Mouse (Mus musculus) neural tube, embryonic 15.5 days (tissue): ENCODE results near the gene Apod. TPM values are rescaled to one million over a fixed set of nuclear protein-coding genes. Genes with fewer than 3 reads are reported as not detected.
"Not testable (repeated sequence)": the region's sequence is repeated elsewhere in the genome, so short reads cannot be mapped to it uniquely, and the experiment has no call there.

ENCODE experiments used
- ATAC-seq: fragments of 200-750 bp; cut with Nextera tagmentation; 2 replicates; pipeline ENCODE4 v1.8.0; 2017; ENCODE audit warnings: mild to moderate bottlenecking, moderate TSS enrichment, moderate library complexity; ENCODE audit not compliant: low FRiP score
- H3K27ac ChIP-seq: fragments of 300-500 bp; sonication (generic); replicated peaks from 2 replicates; pipeline ENCODE4 v1.5.1; 2015; ENCODE audit warnings: mild to moderate bottlenecking, inconsistent platforms
- H3K27me3 ChIP-seq: fragments of 300-500 bp; sonication (generic); replicated peaks from 2 replicates; pipeline ENCODE4 v1.6.1; 2015; ENCODE audit warnings: inconsistent platforms
- H3K36me3 ChIP-seq: fragments of 300-500 bp; sonication (generic); 2 replicates; pipeline ENCODE4 v1.6.1; 2015; ENCODE audit warnings: inconsistent platforms
- H3K4me1 ChIP-seq: fragments of 300-500 bp; sonication (generic); 2 replicates; pipeline ENCODE4 v1.6.1; 2015; ENCODE audit warnings: inconsistent platforms
- H3K4me2 ChIP-seq: fragments of 300-500 bp; sonication (generic); 2 replicates; pipeline ENCODE4 v1.6.1; 2015; ENCODE audit warnings: inconsistent platforms, mild to moderate bottlenecking, moderate library complexity
- H3K4me3 ChIP-seq: fragments of 300-500 bp; sonication (generic); replicated peaks from 2 replicates; pipeline ENCODE4 v1.5.1; 2015; ENCODE audit warnings: mild to moderate bottlenecking, inconsistent platforms
- H3K9ac ChIP-seq: fragments of 300-500 bp; sonication (generic); replicated peaks from 2 replicates; pipeline ENCODE4 v1.6.1; 2015; ENCODE audit warnings: mild to moderate bottlenecking, inconsistent platforms
- H3K9me3 ChIP-seq: fragments of 300-500 bp; sonication (generic); replicated peaks from 2 replicates; pipeline ENCODE4 v1.6.1; 2016; ENCODE audit warnings: inconsistent platforms
- WGBS: fragments of 180-500 bp; shearing (Covaris S2); methylation state at CpG from one replicate; pipeline ENCODE4 v1.1.7; 2015; ENCODE audit warnings: mixed read lengths; 5-methylcytosine and 5-hydroxymethylcytosine counted together
- polyA plus RNA-seq: library from polyadenylated mRNA; unstranded; fragments of >200 nt; fragmentation: Nextera tagmentation; extraction: Ambion mirVana; gene quantifications from 2 replicates; pipeline ENCODE4 v1.2.1, GENCODE M21; 2015

The Apod gene
- polyA plus RNA-seq, 1 experiment from 2014 or later, result 48.8 TPM

GRCm38 (mm10) chr16:31339332-31339731 lies 24.7 kb upstream of the Apod start:
- Histone ChIP-seq H3K4me2 (no peak overlapping the region), H3K36me3 (no peaks in the 10 kb centered on the region), H3K27ac (no peak overlapping the region), H3K27me3 (no peaks in the 10 kb centered on the region), H3K9ac (no peak overlapping the region), H3K9me3 (no peaks in the 10 kb centered on the region), H3K4me1 (peaks cover 7% of the 10 kb centered on the region), H3K4me3 (no peak overlapping the region)
- no peak for ATAC-seq
- 56% methylated on average over 5 of the region's 5 CpGs for WGBS

GRCm38 (mm10) chr16:31337956-31338355 lies 23.3 kb upstream of the Apod start:
- no peaks in the 10 kb centered on the region for H3K27me3 ChIP-seq
- ATAC-seq, result no peak
- H3K36me3 ChIP-seq, result no peaks in the 10 kb centered on the region
- WGBS, result 44% methylated on average over 3 of the region's 3 CpGs
- no peaks in the 10 kb centered on the region for H3K9me3 ChIP-seq
- H3K4me1 ChIP-seq, result peaks cover 6% of the 10 kb centered on the region
- H3K4me2 ChIP-seq, result no peak overlapping the region
- no peak overlapping the region for H3K9ac ChIP-seq
- H3K27ac ChIP-seq, result no peak overlapping the region
- no peak overlapping the region for H3K4me3 ChIP-seq

GRCm38 (mm10) chr16:31334796-31335195 lies 20.2 kb upstream of the Apod start:
- Histone ChIP-seq H3K9ac (no peak overlapping the region), H3K4me3 (no peak overlapping the region), H3K36me3 (no peaks in the 10 kb centered on the region), H3K4me2 (no peak overlapping the region), H3K4me1 (no peaks in the 10 kb centered on the region), H3K9me3 (no peaks in the 10 kb centered on the region), H3K27ac (no peak overlapping the region), H3K27me3 (no peaks in the 10 kb centered on the region)
- WGBS, result 36% methylated on average over 5 of the region's 5 CpGs
- ATAC-seq, result no peak

- no peak overlapping the region for H3K27ac ChIP-seq
- no peak overlapping the region for H3K4me2 ChIP-seq
- H3K9ac ChIP-seq, result no peak overlapping the region
- no peaks in the 10 kb centered on the region for H3K4me1 ChIP-seq
- H3K27me3 ChIP-seq, result no peaks in the 10 kb centered on the region
- no peaks in the 10 kb centered on the region for H3K36me3 ChIP-seq
- H3K4me3 ChIP-seq, result no peak overlapping the region
- ATAC-seq, result no peak
- H3K9me3 ChIP-seq, result no peaks in the 10 kb centered on the region
Measured at GRCm38 (mm10) chr16:31332586-31332985, 18.0 kb upstream of the Apod start.

- not testable (repeated sequence) for H3K27ac ChIP-seq, H3K9ac ChIP-seq
- WGBS, result 83% methylated on average over 6 of the region's 6 CpGs
Measured at GRCm38 (mm10) chr16:31330970-31331369, 16.4 kb upstream of the Apod start.

GRCm38 (mm10) chr16:31329668-31330067 lies 15.1 kb upstream of the Apod start:
- 62% methylated on average over 2 of the region's 2 CpGs for WGBS
- no peaks in the 10 kb centered on the region for H3K27me3 ChIP-seq
- no peak overlapping the region for H3K4me2 ChIP-seq
- no peak overlapping the region for H3K9ac ChIP-seq
- H3K4me3 ChIP-seq, result no peak overlapping the region
- H3K27ac ChIP-seq, result no peak overlapping the region
- no peaks in the 10 kb centered on the region for H3K4me1 ChIP-seq
- H3K9me3 ChIP-seq, result no peaks in the 10 kb centered on the region
- ATAC-seq, result no peak
- H3K36me3 ChIP-seq, result no peaks in the 10 kb centered on the region

More at GRCm38 (mm10) chr16:31330970-31331369, 16.4 kb upstream of the Apod start:
- H3K27me3 ChIP-seq, H3K4me2 ChIP-seq, ATAC-seq, H3K4me3 ChIP-seq, H3K9me3 ChIP-seq, H3K36me3 ChIP-seq, H3K4me1 ChIP-seq: not testable (repeated sequence)

GRCm38 (mm10) chr16:31327891-31328290 lies 13.3 kb upstream of the Apod start:
- no peaks in the 10 kb centered on the region for H3K27me3 ChIP-seq
- no peaks in the 10 kb centered on the region for H3K4me1 ChIP-seq
- H3K4me3 ChIP-seq, result no peak overlapping the region
- ATAC-seq, result no peak
- WGBS, result 85% methylated on average over 2 of the region's 2 CpGs
- H3K4me2 ChIP-seq, result no peak overlapping the region
- no peaks in the 10 kb centered on the region for H3K36me3 ChIP-seq
- H3K9ac ChIP-seq, result no peak overlapping the region
- no peaks in the 10 kb centered on the region for H3K9me3 ChIP-seq
- H3K27ac ChIP-seq, result no peak overlapping the region

- Histone ChIP-seq H3K9me3 (no peaks in the 10 kb centered on the region), H3K36me3 (no peaks in the 10 kb centered on the region), H3K4me1 (no peaks in the 10 kb centered on the region), H3K4me3 (no peak overlapping the region), H3K9ac (no peak overlapping the region), H3K27me3 (no peaks in the 10 kb centered on the region), H3K27ac (no peak overlapping the region), H3K4me2 (no peak overlapping the region)
- 85% methylated on average over 8 of the region's 8 CpGs for WGBS
- no peak for ATAC-seq
Measured at GRCm38 (mm10) chr16:31327430-31327829, 12.8 kb upstream of the Apod start.

GRCm38 (mm10) chr16:31326679-31327078 lies 12.1 kb upstream of the Apod start:
- Histone ChIP-seq H3K4me1 (no peaks in the 10 kb centered on the region), H3K4me2 (no peak overlapping the region), H3K27ac (no peak overlapping the region), H3K4me3 (no peak overlapping the region), H3K36me3 (no peaks in the 10 kb centered on the region), H3K27me3 (no peaks in the 10 kb centered on the region), H3K9me3 (no peaks in the 10 kb centered on the region), H3K9ac (no peak overlapping the region)
- 79% methylated on average over 8 of the region's 8 CpGs for WGBS
- no peak for ATAC-seq

- no peaks in the 10 kb centered on the region for H3K36me3 ChIP-seq
- H3K9ac ChIP-seq, result no peak overlapping the region
- no peaks in the 10 kb centered on the region for H3K4me1 ChIP-seq
- 88% methylated on average over 5 of the region's 5 CpGs for WGBS
- ATAC-seq, result no peak
- no peak overlapping the region for H3K4me2 ChIP-seq
- no peaks in the 10 kb centered on the region for H3K27me3 ChIP-seq
- no peak overlapping the region for H3K27ac ChIP-seq
- H3K9me3 ChIP-seq, result no peaks in the 10 kb centered on the region
- no peak overlapping the region for H3K4me3 ChIP-seq
Measured at GRCm38 (mm10) chr16:31325966-31326365, 11.4 kb upstream of the Apod start.

GRCm38 (mm10) chr16:31325120-31325519 lies 10.5 kb upstream of the Apod start:
- H3K36me3 ChIP-seq, result no peaks in the 10 kb centered on the region
- H3K4me3 ChIP-seq, result no peak overlapping the region
- no peaks in the 10 kb centered on the region for H3K27me3 ChIP-seq
- H3K4me1 ChIP-seq, result no peaks in the 10 kb centered on the region
- H3K9me3 ChIP-seq, result no peaks in the 10 kb centered on the region
- no peak overlapping the region for H3K4me2 ChIP-seq
- WGBS, result 93% methylated on average over 14 of the region's 14 CpGs
- ATAC-seq, result no peak
- H3K9ac ChIP-seq, result no peak overlapping the region
- no peak overlapping the region for H3K27ac ChIP-seq

GRCm38 (mm10) chr16:31321501-31321900 lies 6.9 kb upstream of the Apod start:
- Histone ChIP-seq H3K27me3 (no peaks in the 10 kb centered on the region), H3K4me1 (no peaks in the 10 kb centered on the region), H3K4me2 (no peak overlapping the region), H3K9ac (no peak overlapping the region), H3K27ac (no peak overlapping the region), H3K36me3 (no peaks in the 10 kb centered on the region), H3K9me3 (no peaks in the 10 kb centered on the region), H3K4me3 (no peak overlapping the region)
- ATAC-seq, result no peak
- WGBS, result 50% methylated on average over 4 of the region's 4 CpGs

GRCm38 (mm10) chr16:31320954-31321353 lies 6.3 kb upstream of the Apod start:
- no peak for ATAC-seq
- no peak overlapping the region for H3K4me3 ChIP-seq
- H3K27ac ChIP-seq, result no peak overlapping the region
- H3K9ac ChIP-seq, result no peak overlapping the region
- 71% methylated on average over 7 of the region's 7 CpGs for WGBS
- no peaks in the 10 kb centered on the region for H3K9me3 ChIP-seq
- no peaks in the 10 kb centered on the region for H3K27me3 ChIP-seq
- H3K4me1 ChIP-seq, result no peaks in the 10 kb centered on the region
- H3K36me3 ChIP-seq, result no peaks in the 10 kb centered on the region
- no peak overlapping the region for H3K4me2 ChIP-seq
